In genomic region chr4:150260111-150260510, GRCm38 (mm10) we compare ENCODE assay signal across 23 mouse cellular contexts. TPM values are rescaled to one million over a fixed set of nuclear protein-coding genes. Genes with fewer than 3 reads are reported as not detected.
"Had no signal": no experiment of that assay in that cellular context is flagged by ENCODE, and none has a peak within 500 bp of the region (broad histone marks: within the 10 kb centered on the region; RNA-seq: fewer than 3 reads in every experiment).

No protein-coding gene starts in this region.

- H3K27ac ChIP-seq: kidney, embryonic 15.5 days; limb, embryonic 12.5 days; limb, embryonic 15.5 days; liver, embryonic 14.5 days; macrophage; midbrain, embryonic 15.5 days; neural tube, embryonic 13.5 days; stomach, postnatal 0 days had no signal

- H3K9ac ChIP-seq: kidney, embryonic 15.5 days; limb, embryonic 12.5 days; limb, embryonic 15.5 days; liver, embryonic 14.5 days; liver, postnatal 0 days; lung, embryonic 14.5 days; midbrain, embryonic 15.5 days; neural tube, embryonic 13.5 days had no signal

- H3K27me3 ChIP-seq: kidney, embryonic 15.5 days; limb, embryonic 12.5 days; limb, embryonic 15.5 days; midbrain, embryonic 15.5 days; neural tube, embryonic 13.5 days had no signal

- H3K4me2 ChIP-seq: kidney, embryonic 15.5 days; limb, embryonic 12.5 days; limb, embryonic 15.5 days; liver, embryonic 11.5 days; lung, embryonic 14.5 days; midbrain, embryonic 15.5 days; neural tube, embryonic 13.5 days had no signal

- H3K9me3 ChIP-seq: kidney, embryonic 15.5 days; limb, embryonic 12.5 days; limb, embryonic 15.5 days; midbrain, embryonic 15.5 days; neural tube, embryonic 13.5 days had no signal

- ATAC-seq: intestine, embryonic 16.5 days; liver, postnatal 0 days; lung, postnatal 0 days; midbrain, embryonic 15.5 days had no signal

- DNase-seq: kidney, adult 18-20 months; kidney, postnatal 10 days; kidney, postnatal 36 days; left cerebral cortex, postnatal 4 days; liver, postnatal 0 days; right cerebral cortex, adult 18-20 months; right cerebral cortex, postnatal 14 days; right cerebral cortex, postnatal 4 days; thymus, postnatal 25 days had no signal

- H3K36me3 ChIP-seq: limb, embryonic 15.5 days; midbrain, embryonic 15.5 days; neural tube, embryonic 13.5 days had no signal

- H3K4me3 ChIP-seq: kidney, embryonic 15.5 days; limb, embryonic 12.5 days; limb, embryonic 15.5 days; midbrain, embryonic 15.5 days; myocyte; neural tube, embryonic 13.5 days had no signal

RNA-seq across cellular contexts. Expression of gene Car6, which starts 59.0 kb away (rescaled TPM):
- polyA plus RNA-seq: intestine, embryonic 16.5 days; kidney, embryonic 15.5 days; liver, embryonic 11.5 days; liver, postnatal 0 days; lung, embryonic 14.5 days; midbrain, embryonic 15.5 days; neural tube, embryonic 13.5 days; stomach, embryonic 14.5 days; stomach, postnatal 0 days had no signal
